Mouse (Mus musculus) small intestine, adult 2 months (tissue): ENCODE data around the gene Cxcr4. TPM values are rescaled to one million over a fixed set of nuclear protein-coding genes. Genes with fewer than 3 reads are reported as not detected.
"Not testable (repeated sequence)": the region's sequence is repeated elsewhere in the genome, so short reads cannot be mapped to it uniquely, and the experiment has no call there.

ENCODE experiments used
- H3K27ac ChIP-seq: fragments of 200-500 bp; 2 replicates; pipeline ENCODE4 v1.5.1; 2012; ENCODE audit warnings: low read depth, low read length, control low read depth, inconsistent platforms; ENCODE audit not compliant: insufficient read depth
- H3K27me3 ChIP-seq: fragments of 200-500 bp; 2 replicates; pipeline ENCODE4 v1.6.1; 2012; ENCODE audit warnings: mild to moderate bottlenecking, moderate library complexity, low read length, inconsistent platforms; ENCODE audit not compliant: control insufficient read depth, insufficient read depth
- H3K36me3 ChIP-seq: fragments of 200-500 bp; 2 replicates; pipeline ENCODE4 v1.6.1; 2012; ENCODE audit warnings: mild to moderate bottlenecking, low read length, control low read depth, inconsistent platforms; ENCODE audit not compliant: control insufficient read depth, insufficient read depth
- H3K4me1 ChIP-seq: fragments of 200-500 bp; 2 replicates; pipeline ENCODE4 v1.6.1; 2012; ENCODE audit warnings: low read length, inconsistent platforms, mixed read lengths; ENCODE audit not compliant: control insufficient read depth, insufficient read depth, insufficient read length
- H3K4me3 ChIP-seq: fragments of 200-500 bp; 2 replicates; pipeline ENCODE4 v1.5.1; 2012; ENCODE audit warnings: low read depth, mild to moderate bottlenecking, control low read depth, inconsistent platforms, low read length, moderate library complexity
- CTCF ChIP-seq: fragments of 200-500 bp; IDR thresholded peaks from 2 replicates; pipeline ENCODE4 v1.5.1; 2012; ENCODE audit warnings: low read depth, mild to moderate bottlenecking, control low read depth, inconsistent platforms, low read length, moderate library complexity, mixed read lengths; ENCODE audit not compliant: insufficient replicate concordance, insufficient read length; ENCODE audit errors: extremely low read depth
- POLR2A ChIP-seq: fragments of 200-500 bp; IDR thresholded peaks from 2 replicates; pipeline ENCODE4 v1.6.1; 2012; ENCODE audit warnings: low read depth, mild to moderate bottlenecking, control low read depth, inconsistent platforms, low read length, moderate library complexity
- WGBS: fragments of 180-500 bp; shearing (Covaris S2); methylation state at CpG from one replicate; pipeline ENCODE4 v1.1.7; 2018; 5-methylcytosine and 5-hydroxymethylcytosine counted together
- polyA plus RNA-seq: library from polyadenylated mRNA; depleted of rRNA; stranded (reverse); fragments of >200 nt; gene quantifications from 2 replicates; pipeline ENCODE4 v1.2.3, GENCODE M21; 2012

Cxcr4 gene
- polyA plus RNA-seq, 1 experiment, result 15.9 TPM

GRCm38 (mm10) chr1:128589488-128589887, 2.6 kb downstream of the Cxcr4 start:
- Histone ChIP-seq H3K27me3 (peaks cover 30% of the 10 kb centered on the region), H3K36me3 (peaks cover 2% of the 10 kb centered on the region; the same call in 1 of the 2 replicates), H3K4me1 (peaks cover 9% of the 10 kb centered on the region), H3K27ac (no peak overlapping the region), H3K4me3 (no peak overlapping the region)
- TF ChIP-seq POLR2A (no peak), CTCF (no peak)
- 90% methylated on average over 9 of the region's 9 CpGs for WGBS

- 64% methylated on average over 2 of the region's 2 CpGs for WGBS
- peaks cover 30% of the 10 kb centered on the region for H3K27me3 ChIP-seq
- TF ChIP-seq POLR2A, result no peak
- no peak for TF ChIP-seq CTCF
- peaks cover 9% of the 10 kb centered on the region for H3K4me1 ChIP-seq
- peaks cover 2% of the 10 kb centered on the region; the same call in 1 of the 2 replicates for H3K36me3 ChIP-seq
- no peak overlapping the region for H3K27ac ChIP-seq
- no peak overlapping the region for H3K4me3 ChIP-seq
Observed at GRCm38 (mm10) chr1:128588337-128588736, 3.8 kb downstream of the Cxcr4 start.

DNA sequence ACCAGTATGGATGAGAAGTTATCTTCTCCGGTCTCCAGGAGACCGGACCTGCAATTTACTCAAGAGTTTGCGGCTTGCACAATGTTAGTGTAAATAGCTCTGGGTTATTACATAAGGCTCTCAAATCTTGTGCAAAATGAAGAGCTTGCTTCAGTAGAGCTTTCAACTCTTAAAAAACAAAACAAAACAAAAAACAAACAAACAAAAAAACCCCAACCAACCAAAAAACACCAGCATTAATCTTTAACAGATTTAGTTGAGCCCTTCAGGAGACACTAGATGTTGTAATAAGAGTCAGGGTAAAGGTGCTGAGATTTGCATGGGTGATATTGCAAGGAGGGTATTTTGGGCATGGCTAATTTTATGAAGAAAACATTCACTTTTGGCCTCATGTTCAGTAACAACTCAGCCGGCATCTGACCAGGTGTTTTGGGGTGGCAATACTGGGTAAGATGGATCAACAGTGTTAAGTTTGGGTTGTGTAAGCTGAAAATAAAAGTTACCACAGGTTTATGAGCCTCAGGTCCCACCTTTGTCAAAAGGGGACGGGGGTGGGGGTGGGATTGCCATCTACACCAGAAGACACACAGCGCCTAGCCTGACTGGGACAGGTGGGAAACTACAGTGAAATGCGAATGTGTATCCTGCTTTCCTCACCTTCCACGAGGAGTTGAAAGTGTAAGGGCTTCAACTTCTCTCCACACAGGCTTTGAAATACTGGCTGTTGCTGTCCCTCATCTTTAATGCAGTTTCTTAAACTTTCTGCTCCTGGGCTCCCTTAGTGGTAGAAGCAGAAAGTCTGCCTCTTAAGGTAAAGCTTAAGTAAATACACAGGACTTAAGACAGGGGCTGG, 4.9 kb downstream of the Cxcr4 start:
- H3K4me3 ChIP-seq, result no peak overlapping the region
- no peak overlapping the region for H3K27ac ChIP-seq
- no peak for TF ChIP-seq CTCF
- TF ChIP-seq POLR2A, result no peak
- peaks cover 3% of the 10 kb centered on the region for H3K4me1 ChIP-seq
- H3K27me3 ChIP-seq, result peaks cover 25% of the 10 kb centered on the region
- peaks cover 2% of the 10 kb centered on the region; the same call in 1 of the 2 replicates for H3K36me3 ChIP-seq
- WGBS, result 66% methylated on average over 8 of the region's 8 CpGs

DNA sequence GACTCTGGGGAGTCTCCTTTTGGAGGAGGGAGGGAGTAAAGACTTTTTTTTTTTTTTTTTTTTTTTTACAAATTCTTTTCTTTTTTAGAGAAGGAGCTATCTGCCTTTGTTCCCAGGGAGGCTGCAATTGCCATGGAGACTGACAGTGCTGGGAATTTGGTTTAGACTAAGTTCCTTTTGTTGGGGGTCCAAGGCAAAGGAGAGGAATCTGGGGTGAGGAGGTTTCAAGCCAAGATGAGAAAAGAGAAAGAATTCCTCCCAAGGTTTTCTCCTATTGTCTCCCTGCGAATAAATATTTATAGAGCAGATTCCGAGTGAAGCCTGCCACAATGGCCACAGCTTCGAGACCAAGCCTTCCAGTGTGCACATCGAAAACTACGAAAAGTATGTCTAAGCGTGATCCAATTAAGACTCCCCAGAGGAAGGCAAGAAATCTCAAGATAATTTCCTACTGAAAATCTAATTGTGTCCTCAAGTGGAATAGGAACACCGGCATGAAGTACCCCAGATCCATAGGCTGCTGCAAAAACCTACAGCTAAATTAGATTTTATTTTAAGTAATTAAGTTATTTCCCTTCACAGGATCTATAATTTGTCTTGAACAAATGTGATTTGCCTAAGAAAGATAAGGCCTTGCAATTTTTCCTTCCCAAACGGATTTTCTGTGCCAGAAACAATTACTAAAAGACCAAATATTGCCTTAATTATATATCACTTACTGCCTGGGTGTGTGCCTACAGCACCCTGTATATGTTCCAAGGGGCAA, 5.7 kb downstream of the Cxcr4 start:
- H3K27me3 ChIP-seq, result peaks cover 17% of the 10 kb centered on the region; the same call in 1 of the 2 replicates
- H3K27ac ChIP-seq, result no peak overlapping the region
- TF ChIP-seq POLR2A, result no peak
- no peak for TF ChIP-seq CTCF
- H3K36me3 ChIP-seq, result peaks cover 2% of the 10 kb centered on the region; the same call in 1 of the 2 replicates
- peaks cover 2% of the 10 kb centered on the region for H3K4me1 ChIP-seq
- 70% methylated on average over 8 of the region's 8 CpGs for WGBS
- H3K4me3 ChIP-seq, result no peak overlapping the region

- Histone ChIP-seq H3K4me1 (no peaks in the 10 kb centered on the region), H3K27ac (no peak overlapping the region), H3K36me3 (peaks cover 2% of the 10 kb centered on the region; the same call in 1 of the 2 replicates), H3K4me3 (no peak overlapping the region), H3K27me3 (peaks cover 9% of the 10 kb centered on the region; the same call in 1 of the 2 replicates)
- TF ChIP-seq POLR2A (no peak), CTCF (no peak)
- WGBS, result 64% methylated on average over 3 of the region's 3 CpGs
Observed at GRCm38 (mm10) chr1:128585396-128586161, 6.5 kb downstream of the Cxcr4 start.

- H3K4me1 ChIP-seq, result not testable (repeated sequence)
- 82% methylated on average over 1 of the region's 1 CpGs for WGBS
Observed at GRCm38 (mm10) chr1:128584716-128585115, 7.4 kb downstream of the Cxcr4 start.

More at GRCm38 (mm10) chr1:128584716-128585115, 7.4 kb downstream of the Cxcr4 start:
- H3K27ac ChIP-seq, H3K36me3 ChIP-seq, H3K4me3 ChIP-seq, H3K27me3 ChIP-seq: not testable (repeated sequence)
